Mouse (Mus musculus): ENCODE results near the gene Bag6. TPM values are rescaled to one million over a fixed set of nuclear protein-coding genes. Genes with fewer than 3 reads are reported as not detected.

Gene Bag6
- total and polyA plus RNA-seq, 2 experiments from 2014 or later: 37.7 to 188 TPM

GRCm38 (mm10) chr17:35157254-35157653, 22.3 kb downstream of the Bag6 start:
- DNase-seq (ENCODE audit: low spot score): no peak
- Histone ChIP-seq H3K27me3 (ENCODE audit: control insufficient read depth, insufficient read depth, low read length) (no peaks in the 10 kb centered on the region), H3K36me3 (replicated peaks; ENCODE audit: control insufficient read depth, insufficient read depth, low read length) (peaks cover 99% of the 10 kb centered on the region), H3K4me3 (ENCODE audit: low read depth, low read length) (no peak overlapping the region), H3K4me2 (ENCODE audit: low read depth, low read length) (no peak overlapping the region), H3K4me1 (ENCODE audit: control insufficient read depth, insufficient read depth) (peaks cover 3% of the 10 kb centered on the region), H3K9ac (replicated peaks; ENCODE audit: low read depth, low read length) (no peak overlapping the region), H3K9me3 (replicated peaks; ENCODE audit: control insufficient read depth, low read length) (no peaks in the 10 kb centered on the region), H3K27ac (ENCODE audit: low read depth) (no peak overlapping the region)
- 80% methylated on average over 8 of the region's 8 CpGs for WGBS
- no peak for TF ChIP-seq EP300 (IDR thresholded peaks at IDR 0.05; ENCODE audit: low read depth)
- no peak for TF ChIP-seq CTCF (IDR thresholded peaks at IDR 0.05; ENCODE audit: low read depth)
- no peak for ATAC-seq (ENCODE audit: insufficient read depth, low read depth)

DNA sequence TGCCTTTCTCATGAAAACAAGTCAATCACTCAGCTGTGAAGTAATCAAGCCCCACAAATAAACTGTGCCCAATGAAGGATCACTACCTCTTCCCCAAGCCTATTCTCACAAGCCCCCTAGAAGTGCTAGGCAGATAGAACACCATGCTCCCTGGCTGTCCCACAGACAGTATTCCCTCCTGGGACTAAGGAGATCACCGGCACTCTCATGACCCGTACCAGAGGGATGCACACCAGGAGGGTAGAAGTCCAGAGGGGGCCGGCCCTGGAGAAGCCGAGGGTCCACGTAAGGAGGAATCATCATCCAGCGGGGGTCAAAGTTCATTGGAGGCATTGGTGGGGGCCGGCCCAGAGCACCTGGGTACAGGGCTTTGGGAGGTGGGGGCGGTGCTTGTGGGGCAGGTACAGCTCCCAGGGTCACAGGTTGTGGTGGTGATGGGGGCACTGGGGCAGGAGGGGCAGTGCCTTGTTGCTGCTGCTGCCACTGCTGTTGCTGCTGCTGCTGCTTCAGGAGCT, 22.7 kb downstream of the Bag6 start:
- ATAC-seq (ENCODE audit: insufficient read depth, low read depth) (no peak), DNase-seq (ENCODE audit: low spot score) (no peak)
- no peak overlapping the region for H3K27ac ChIP-seq (ENCODE audit: low read depth)
- H3K36me3 ChIP-seq (replicated peaks; ENCODE audit: control insufficient read depth, insufficient read depth, low read length): peaks cover 94% of the 10 kb centered on the region
- H3K4me1 ChIP-seq (ENCODE audit: control insufficient read depth, insufficient read depth): peaks cover 8% of the 10 kb centered on the region
- 89% methylated on average over 8 of the region's 8 CpGs for WGBS
- H3K27me3 ChIP-seq (ENCODE audit: control insufficient read depth, insufficient read depth, low read length): no peaks in the 10 kb centered on the region
- H3K4me3 ChIP-seq (ENCODE audit: low read depth, low read length): no peak overlapping the region
- no peak overlapping the region for H3K9ac ChIP-seq (replicated peaks; ENCODE audit: low read depth, low read length)
- H3K4me2 ChIP-seq (ENCODE audit: low read depth, low read length): no peak overlapping the region
- no peaks in the 10 kb centered on the region for H3K9me3 ChIP-seq (replicated peaks; ENCODE audit: control insufficient read depth, low read length)
- TF ChIP-seq CTCF (IDR thresholded peaks at IDR 0.05; ENCODE audit: low read depth) (no peak), EP300 (IDR thresholded peaks at IDR 0.05; ENCODE audit: low read depth) (no peak)

DNA sequence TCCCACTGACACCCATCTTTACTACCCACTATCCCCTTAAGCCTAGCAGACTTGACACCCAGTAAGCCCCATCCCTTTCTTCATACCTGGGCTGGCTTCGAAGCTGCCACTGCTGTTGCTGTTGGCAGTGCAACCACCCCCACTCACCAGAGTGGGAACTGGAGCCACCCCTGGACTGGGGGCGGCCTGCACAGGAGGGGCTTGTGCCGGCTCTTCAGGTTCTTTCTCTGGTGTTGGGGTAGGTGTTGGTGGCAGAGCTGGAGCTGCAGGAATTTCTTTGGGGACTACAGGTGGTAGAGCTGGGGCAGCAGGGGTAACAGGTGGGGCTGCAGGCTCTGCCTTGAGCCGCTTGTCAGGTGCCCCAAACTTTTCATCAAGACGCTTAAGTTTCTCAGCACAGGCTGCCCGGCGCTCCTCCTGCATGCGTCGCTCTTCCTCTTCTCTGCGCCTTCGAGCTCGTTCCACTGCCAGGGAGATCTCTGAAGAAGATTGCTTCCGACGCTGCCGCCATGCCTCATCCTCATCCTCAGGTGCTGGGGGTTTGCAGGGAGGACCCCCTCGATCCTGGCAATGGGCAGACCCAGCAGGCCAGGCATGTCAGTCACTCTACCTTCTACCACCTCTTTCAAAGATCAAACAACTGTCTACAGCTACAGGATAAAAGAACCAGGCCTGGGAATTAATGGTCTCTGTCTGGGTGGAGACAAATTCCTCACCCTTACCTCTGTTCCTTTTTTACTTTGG, 24.0 kb downstream of the Bag6 start:
- TF ChIP-seq EP300 (IDR thresholded peaks at IDR 0.05; ENCODE audit: low read depth) (no peak), CTCF (IDR thresholded peaks at IDR 0.05; ENCODE audit: low read depth) (no peak)
- Histone ChIP-seq H3K9me3 (replicated peaks; ENCODE audit: control insufficient read depth, low read length) (no peaks in the 10 kb centered on the region), H3K4me2 (ENCODE audit: low read depth, low read length) (no peak overlapping the region), H3K27me3 (ENCODE audit: control insufficient read depth, insufficient read depth, low read length) (no peaks in the 10 kb centered on the region), H3K4me3 (ENCODE audit: low read depth, low read length) (no peak overlapping the region), H3K36me3 (replicated peaks; ENCODE audit: control insufficient read depth, insufficient read depth, low read length) (peaks cover 81% of the 10 kb centered on the region), H3K9ac (replicated peaks; ENCODE audit: low read depth, low read length) (no peak overlapping the region), H3K4me1 (ENCODE audit: control insufficient read depth, insufficient read depth) (peaks cover 15% of the 10 kb centered on the region), H3K27ac (ENCODE audit: low read depth) (no peak overlapping the region)
- WGBS: 92% methylated on average over 16 of the region's 16 CpGs
- DNase-seq (ENCODE audit: low spot score): no peak
- no peak for ATAC-seq (ENCODE audit: insufficient read depth, low read depth)

GRCm38 (mm10) chr17:35159638-35160037, 24.7 kb downstream of the Bag6 start:
- DNase-seq (ENCODE audit: low spot score): no peak
- Histone ChIP-seq H3K27ac (ENCODE audit: low read depth) (no peak overlapping the region), H3K27me3 (ENCODE audit: control insufficient read depth, insufficient read depth, low read length) (no peaks in the 10 kb centered on the region), H3K4me1 (ENCODE audit: control insufficient read depth, insufficient read depth) (peaks cover 15% of the 10 kb centered on the region), H3K9ac (replicated peaks; ENCODE audit: low read depth, low read length) (no peak overlapping the region), H3K36me3 (replicated peaks; ENCODE audit: control insufficient read depth, insufficient read depth, low read length) (peaks cover 75% of the 10 kb centered on the region), H3K4me2 (ENCODE audit: low read depth, low read length) (no peak overlapping the region), H3K4me3 (ENCODE audit: low read depth, low read length) (no peak overlapping the region), H3K9me3 (replicated peaks; ENCODE audit: control insufficient read depth, low read length) (no peaks in the 10 kb centered on the region)
- no peak for TF ChIP-seq EP300 (IDR thresholded peaks at IDR 0.05; ENCODE audit: low read depth)
- TF ChIP-seq CTCF (IDR thresholded peaks at IDR 0.05; ENCODE audit: low read depth): no peak
- no peak for ATAC-seq (ENCODE audit: insufficient read depth, low read depth)
- WGBS: 74% methylated on average over 7 of the region's 7 CpGs

DNA sequence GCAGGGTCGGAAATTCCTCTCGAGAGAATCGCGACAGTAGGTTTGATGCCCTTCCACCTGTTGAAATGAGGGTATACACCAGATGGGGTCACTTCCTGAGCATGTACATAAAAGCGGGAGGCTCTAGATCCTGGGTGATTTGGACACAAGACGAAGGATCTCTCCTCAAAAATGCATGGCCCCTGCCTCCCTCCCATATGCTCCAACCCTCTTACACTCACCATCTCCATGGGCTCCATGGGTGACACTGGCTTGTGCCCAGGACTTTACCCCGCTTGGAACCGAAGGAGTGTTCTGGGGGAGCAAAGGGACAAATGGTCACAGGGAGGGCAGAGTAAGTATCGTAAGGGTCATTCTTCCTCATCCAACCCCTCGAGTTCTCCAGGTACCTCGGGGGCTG, 26.4 kb downstream of the Bag6 start:
- WGBS: 67% methylated on average over 11 of the region's 11 CpGs
- no peak for DNase-seq (ENCODE audit: low spot score)
- H3K4me1 ChIP-seq (ENCODE audit: control insufficient read depth, insufficient read depth): peaks cover 23% of the 10 kb centered on the region
- H3K27ac ChIP-seq (ENCODE audit: low read depth): no peak overlapping the region
- H3K9ac ChIP-seq (replicated peaks; ENCODE audit: low read depth, low read length): no peak overlapping the region
- H3K4me3 ChIP-seq (ENCODE audit: low read depth, low read length): no peak overlapping the region
- ATAC-seq (ENCODE audit: insufficient read depth, low read depth): no peak
- peaks cover 57% of the 10 kb centered on the region for H3K36me3 ChIP-seq (replicated peaks; ENCODE audit: control insufficient read depth, insufficient read depth, low read length)
- 0 out of 2 replicates have a peak overlapping the region, but pooled peaks have one; percentile 85 for H3K4me2 ChIP-seq (ENCODE audit: low read depth, low read length)
- H3K9me3 ChIP-seq (replicated peaks; ENCODE audit: control insufficient read depth, low read length): no peaks in the 10 kb centered on the region
- TF ChIP-seq CTCF (IDR thresholded peaks at IDR 0.05; ENCODE audit: low read depth) (no peak), EP300 (IDR thresholded peaks at IDR 0.05; ENCODE audit: low read depth) (no peak)
- no peaks in the 10 kb centered on the region for H3K27me3 ChIP-seq (ENCODE audit: control insufficient read depth, insufficient read depth, low read length)
